Mouse (Mus musculus) G1E-ER4 (cell line): ENCODE data around the gene Luc7l. TPM values are rescaled to one million over a fixed set of nuclear protein-coding genes. Genes with fewer than 3 reads are reported as not detected.

Experiments used
- GATA1 ChIP-seq: IDR thresholded peaks from one replicate; pipeline ENCODE4 v1.8.0; 2012; ENCODE audit warnings: low read length, inconsistent platforms
- polyA plus RNA-seq: library from polyadenylated mRNA; stranded (reverse); fragments of >175 nt; gene quantifications from 2 replicates; pipeline ENCODE4 v1.2.3, GENCODE M21; 2012

Gene Luc7l
- polyA plus RNA-seq, 1 experiment, result 64.4 TPM

GRCm38 (mm10) chr17:26240120-26240790 is 12.4 kb upstream of the Luc7l start:
- peak; percentile 81 for TF ChIP-seq GATA1

GRCm38 (mm10) chr17:26240990-26241389 is 11.7 kb upstream of the Luc7l start:
- no peak for TF ChIP-seq GATA1

GRCm38 (mm10) chr17:26243471-26244100 is 9.1 kb upstream of the Luc7l start:
- TF ChIP-seq GATA1, result no peak

GRCm38 (mm10) chr17:26244101-26244841 is 8.4 kb upstream of the Luc7l start, which contains the start of gene Fam234a:
TSS of gene Fam234a (minus strand) at chr17:26244242.
- TF ChIP-seq GATA1, result no peak

GRCm38 (mm10) chr17:26251886-26252538 is 684 bp upstream of the Luc7l start:
- TF ChIP-seq GATA1, result no peak

- no peak for TF ChIP-seq GATA1
These were observed 703 bp downstream of the Luc7l start for GRCm38 (mm10) chr17:26253399-26253798.

GRCm38 (mm10) chr17:26255313-26255712 is 2.6 kb downstream of the Luc7l start:
- TF ChIP-seq GATA1, result no peak

GRCm38 (mm10) chr17:26261826-26262225 is 9.1 kb downstream of the Luc7l start:
- no peak for TF ChIP-seq GATA1

- TF ChIP-seq GATA1, result no peak
These were observed 9.7 kb downstream of the Luc7l start for GRCm38 (mm10) chr17:26262384-26262783.

GRCm38 (mm10) chr17:26268851-26269250 is 16.2 kb downstream of the Luc7l start:
- TF ChIP-seq GATA1, result no peak

GRCm38 (mm10) chr17:26272586-26272985 is 19.9 kb downstream of the Luc7l start:
- no peak for TF ChIP-seq GATA1

GRCm38 (mm10) chr17:26275933-26276332 is 23.2 kb downstream of the Luc7l start:
- no peak for TF ChIP-seq GATA1

- no peak for TF ChIP-seq GATA1
These were observed 24.0 kb downstream of the Luc7l start for GRCm38 (mm10) chr17:26276711-26277110.

- no peak for TF ChIP-seq GATA1
These were observed 33.7 kb downstream of the Luc7l start for GRCm38 (mm10) chr17:26286199-26286955.

GRCm38 (mm10) chr17:26289475-26289874 is 36.8 kb downstream of the Luc7l start:
- no peak for TF ChIP-seq GATA1
